Mouse (Mus musculus) CH12.LX (cell line): ENCODE data around the gene Gm20388. TPM values are rescaled to one million over a fixed set of nuclear protein-coding genes. Genes with fewer than 3 reads are reported as not detected.

ENCODE experiments used
- DNase-seq: peaks from one replicate; pipeline ENCODE4 v3.0.0-alpha.2; 2013; ENCODE audit errors: extremely low read depth
- H3K27ac ChIP-seq: 2 replicates; pipeline ENCODE4 v1.5.1; 2012; ENCODE audit warnings: low read depth, mild to moderate bottlenecking, control low read depth, moderate library complexity; ENCODE audit not compliant: insufficient read depth
- H3K27me3 ChIP-seq: replicated peaks from 2 replicates; pipeline ENCODE3; 2012; ENCODE audit warnings: inconsistent platforms
- H3K36me3 ChIP-seq, 2 experiments: replicated peaks in 1 of 2; 2 replicates each; pipeline versions ENCODE3 to v1.6.1; 2012; ENCODE audit warnings: inconsistent platforms in 1 of 2, low read length in 1 of 2, mild to moderate bottlenecking in 1 of 2, mixed read lengths in 1 of 2, moderate library complexity in 1 of 2; ENCODE audit not compliant: control insufficient read depth in 1 of 2, insufficient read depth in 1 of 2
- H3K4me1 ChIP-seq, 2 experiments: 2 replicates each; pipeline ENCODE4 v1.6.1; 2012; ENCODE audit warnings: inconsistent platforms in 1 of 2, moderate library complexity in 1 of 2; ENCODE audit not compliant: insufficient read depth in 2 of 2, control insufficient read depth in 1 of 2
- H3K4me2 ChIP-seq: 2 replicates; pipeline ENCODE4 v1.6.1; 2012; ENCODE audit warnings: low read depth, mild to moderate bottlenecking, control low read depth; ENCODE audit not compliant: poor library complexity, insufficient read depth, severe bottlenecking
- H3K4me3 ChIP-seq, 3 experiments: fragments of 150-350 bp in 1 of 3; sonication (generic) in 1 of 3; replicated peaks in 1 of 3; 2 replicates each; pipeline versions ENCODE3 to v1.5.1; 2011 to 2012; ENCODE audit warnings: low read depth in 2 of 3, low read length in 2 of 3, mild to moderate bottlenecking in 2 of 3, moderate library complexity in 2 of 3, control low read depth in 1 of 3, improper control_type of control experiment in 1 of 3, inconsistent platforms in 1 of 3, mixed read lengths in 1 of 3; ENCODE audit not compliant: poor library complexity in 1 of 3
- H3K79me2 ChIP-seq: replicated peaks from 2 replicates; pipeline ENCODE4 v1.6.1; 2012; ENCODE audit warnings: mild to moderate bottlenecking, moderate library complexity; ENCODE audit not compliant: control insufficient read depth, poor library complexity, insufficient read depth, severe bottlenecking; ENCODE audit errors: extremely low read depth
- H3K9ac ChIP-seq: 2 replicates; pipeline ENCODE4 v1.6.1; 2012; ENCODE audit warnings: low read depth, mild to moderate bottlenecking, control low read depth, moderate library complexity; ENCODE audit not compliant: insufficient read depth
- H3K9me3 ChIP-seq: replicated peaks from 2 replicates; pipeline ENCODE3; 2012; ENCODE audit warnings: low read length, inconsistent platforms, mixed read lengths
- BHLHE40 ChIP-seq: IDR thresholded peaks from 2 replicates; pipeline ENCODE4 v1.6.1; 2011; ENCODE audit warnings: mild to moderate bottlenecking, low read depth, low read length, improper control_type of control experiment
- CHD2 ChIP-seq: IDR thresholded peaks from 2 replicates; pipeline ENCODE4 v1.6.1; 2011; ENCODE audit warnings: low read length, improper control_type of control experiment
- CTCF ChIP-seq, 2 experiments: IDR thresholded peaks in 1 of 2; conservative IDR thresholded peaks in 1 of 2; 2 replicates each; pipeline ENCODE4 v1.5.1; 2011 to 2012; ENCODE audit warnings: low read depth in 2 of 2, low read length in 2 of 2, improper control_type of control experiment in 1 of 2, inconsistent platforms in 1 of 2, mild to moderate bottlenecking in 1 of 2, moderate library complexity in 1 of 2
- ELF1 ChIP-seq: IDR thresholded peaks from 2 replicates; pipeline ENCODE4 v1.6.1; 2014; ENCODE audit warnings: low read depth, mild to moderate bottlenecking, inconsistent platforms, low read length, improper control_type of control experiment
- ETS1 ChIP-seq: conservative IDR thresholded peaks from 2 replicates; pipeline ENCODE4 v1.6.1; 2012; ENCODE audit warnings: low read depth, mild to moderate bottlenecking, inconsistent platforms, low read length, improper control_type of control experiment, moderate library complexity
- MAZ ChIP-seq: IDR thresholded peaks from 2 replicates; pipeline ENCODE4 v1.6.1; 2012; ENCODE audit warnings: low read depth, mild to moderate bottlenecking, inconsistent platforms, low read length, improper control_type of control experiment, moderate library complexity
- NRF1 ChIP-seq: IDR thresholded peaks from 2 replicates; pipeline ENCODE4 v1.6.1; 2014; ENCODE audit warnings: low read depth, mild to moderate bottlenecking, inconsistent platforms, low read length, improper control_type of control experiment, moderate library complexity
- PAX5 ChIP-seq: IDR thresholded peaks from 2 replicates; pipeline ENCODE4 v1.6.1; 2012; ENCODE audit warnings: low read length, inconsistent platforms, mixed read lengths
- RCOR1 ChIP-seq: conservative IDR thresholded peaks from 2 replicates; pipeline ENCODE4 v1.6.1; 2012; ENCODE audit warnings: low read depth, mild to moderate bottlenecking, inconsistent platforms, low read length, improper control_type of control experiment
- SIN3A ChIP-seq: IDR thresholded peaks from 2 replicates; pipeline ENCODE4 v1.6.1; 2012; ENCODE audit warnings: low read length, improper control_type of control experiment, inconsistent platforms
- SMC3 ChIP-seq: IDR thresholded peaks from 2 replicates; pipeline ENCODE4 v1.6.1; 2011; ENCODE audit warnings: low read depth, low read length, improper control_type of control experiment
- TBP ChIP-seq: conservative IDR thresholded peaks from 2 replicates; pipeline ENCODE4 v1.6.1; 2011; ENCODE audit warnings: low read depth, low read length, improper control_type of control experiment
- USF1 ChIP-seq: IDR thresholded peaks from 2 replicates; pipeline ENCODE4 v1.6.1; 2014; ENCODE audit warnings: low read depth, mild to moderate bottlenecking, inconsistent platforms, low read length, improper control_type of control experiment
- ZKSCAN1 ChIP-seq: IDR thresholded peaks from 2 replicates; pipeline ENCODE4 v1.6.1; 2012; ENCODE audit warnings: low read depth, inconsistent platforms, low read length, improper control_type of control experiment, borderline replicate concordance
- ZNF384 ChIP-seq: IDR thresholded peaks from 2 replicates; pipeline ENCODE4 v1.6.1; 2012; ENCODE audit warnings: low read depth, low read length, improper control_type of control experiment, inconsistent platforms
- dilution Hi-C: fragments of 300-500 bp; cut with MboI; formaldehyde crosslinking; loops from 2 replicates; pipeline ENCODE4 v1.14.3; 2020; ENCODE audit warnings: low sequenced_read_pairs; ENCODE audit not compliant: extremely low pct_unique_long_range_greater_than_20kb, extremely low pct_ligation_motif_present
- in situ Hi-C: fragments of 300-500 bp; cut with MboI; formaldehyde crosslinking; loops from 3 replicates; pipeline ENCODE4 v1.14.3; 2019; ENCODE audit warnings: low sequenced_read_pairs, low pct_ligation_motif_present, low pct_unique_long_range_greater_than_20kb, mixed read lengths
- polyA plus RNA-seq: library from polyadenylated mRNA; unstranded; fragments of >175 nt; gene quantifications from 2 replicates; pipeline ENCODE4 v1.2.1, GENCODE M21; 2012; ENCODE audit warnings: low read depth; ENCODE audit not compliant: insufficient read length
- total RNA-seq, 2 experiments: library from RNA; depleted of rRNA; stranded (reverse); fragments of 300-350 nt in 1 of 2; fragments of >200 nt in 1 of 2; gene quantifications; 2 replicates each; pipeline ENCODE4 v1.2.3; 2012 to 2014

Gene Gm20388
- total and polyA plus RNA-seq, 3 experiments: 14.8 to 26.3 (median 22.2) TPM

DNA sequence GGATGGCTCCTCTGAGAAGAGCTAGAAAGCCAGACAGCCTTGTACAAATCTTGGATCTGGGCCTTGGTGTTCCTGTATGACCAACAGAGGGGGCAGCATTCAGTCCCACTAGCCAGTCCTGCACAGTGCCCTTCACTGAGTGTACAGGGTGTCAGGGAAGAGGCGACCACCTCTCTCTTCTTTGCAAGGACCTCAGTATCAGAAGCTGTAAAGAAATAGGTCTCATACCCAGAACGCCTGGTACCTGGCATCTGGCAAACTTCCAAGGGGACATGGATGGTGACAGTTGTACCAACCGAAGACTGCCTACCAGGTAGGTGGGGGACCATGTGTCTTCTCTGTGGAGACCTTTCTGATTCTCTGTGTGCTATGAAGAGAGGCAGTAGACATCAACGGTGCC lies 2369.5 kb downstream of the Gm20388 start:
- H3K4me3 ChIP-seq: no peak overlapping the region
- in situ Hi-C loops: loop anchor here (5.0 kb wide), 1 partner anchor 47 kb away; no protein-coding TSS in a partner anchor
- no peak overlapping the region for H3K4me2 ChIP-seq
- peaks cover 2% of the 10 kb centered on the region for H3K27me3 ChIP-seq
- TF ChIP-seq ZNF384 (no peak), CTCF (conservative IDR thresholded peaks at IDR 0.05 in 1 of 2, IDR thresholded peaks at IDR 0.05 in 1 of 2; ENCODE audit: low read depth in 2 of 2, low read length in 2 of 2) (peak in 1 of 2 experiments; percentile 41; a peak in 2 of 4 replicates), NRF1 (no peak), USF1 (no peak), SMC3 (peak; percentile 32)
- TF ChIP-seq, all 38 proteins: peak for 2
- peaks cover 14% of the 10 kb centered on the region for H3K79me2 ChIP-seq
- H3K9ac ChIP-seq: no peak overlapping the region
- no peaks in the 10 kb centered on the region for H3K36me3 ChIP-seq
- no peak for DNase-seq
- no peak overlapping the region for H3K27ac ChIP-seq
- H3K4me1 ChIP-seq: peaks cover 8 to 31% of the 10 kb centered on the region in 2 experiments
- dilution Hi-C loops: no loop called here
- no peaks in the 10 kb centered on the region for H3K9me3 ChIP-seq

DNA sequence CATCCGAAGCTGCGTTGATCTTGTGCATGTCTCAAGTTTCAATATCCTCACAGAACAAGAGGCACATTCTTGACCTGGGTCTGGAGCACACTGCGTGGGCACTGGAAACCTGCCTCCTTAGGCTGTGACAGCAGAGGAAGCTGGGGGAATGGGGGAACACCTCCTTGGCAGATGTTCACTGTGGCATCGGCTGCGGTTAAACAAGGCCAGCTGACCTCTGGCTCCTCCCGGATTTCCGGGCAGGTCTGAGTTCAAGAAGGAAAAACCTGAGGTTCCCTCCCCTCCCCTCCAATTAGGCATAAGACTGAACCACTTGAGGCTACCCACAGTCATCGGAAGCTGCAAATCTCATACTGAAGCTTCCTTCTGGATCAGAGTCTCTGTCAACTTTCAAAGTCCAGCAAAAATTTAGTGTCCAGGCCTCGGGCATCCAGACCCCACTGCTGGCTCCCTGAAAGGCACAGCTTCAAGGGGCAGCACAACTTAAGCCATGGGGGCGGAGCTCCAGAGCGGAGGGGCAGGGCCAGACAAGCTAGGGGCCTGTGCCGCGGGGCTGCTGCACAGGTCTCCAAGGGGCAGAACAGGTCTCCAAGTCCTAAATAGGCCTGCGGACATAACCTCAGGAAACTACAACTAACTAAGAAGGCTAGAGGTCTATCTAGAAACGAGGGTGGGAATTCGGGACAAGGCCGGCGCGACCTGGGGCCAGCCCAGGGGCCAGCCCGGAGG lies 2370.1 kb downstream of the Gm20388 start:
- no peak for DNase-seq
- Histone ChIP-seq H3K36me3 (no peaks in the 10 kb centered on the region), H3K4me1 (peaks cover 11 to 36% of the 10 kb centered on the region in 2 experiments), H3K9ac (peak overlapping the region; percentile 4; the same call in 1 of the 2 replicates), H3K27me3 (peaks cover 2% of the 10 kb centered on the region), H3K27ac (no peak overlapping the region), H3K9me3 (no peaks in the 10 kb centered on the region), H3K79me2 (peaks cover 14% of the 10 kb centered on the region), H3K4me2 (peak overlapping the region; percentile 40), H3K4me3 (peak overlapping the region in 2 of 3 experiments; percentile 15 to 36)
- dilution Hi-C loops (no loop called here), in situ Hi-C loops (loop anchor here (5.0 kb wide), 1 partner anchor 47 kb away; no protein-coding TSS in a partner anchor)
- peak; percentile 31 for TF ChIP-seq ETS1
- no peak for TF ChIP-seq PAX5

GRCm38 (mm10) chr8:122281317-122282034 lies 2370.8 kb downstream of the Gm20388 start:
- Histone ChIP-seq H3K27ac (peak overlapping the region; percentile 38; the same call in 1 of the 2 replicates), H3K4me3 (peak overlapping the region; percentile 45 to 89 (median 57)), H3K79me2 (peaks cover 15% of the 10 kb centered on the region), H3K9ac (no peak overlapping the region), H3K9me3 (no peaks in the 10 kb centered on the region), H3K4me2 (peak overlapping the region; percentile 40; the same call in 1 of the 2 replicates), H3K4me1 (peaks cover 13 to 41% of the 10 kb centered on the region in 2 experiments), H3K27me3 (peaks cover 2% of the 10 kb centered on the region), H3K36me3 (peaks cover 0 to under 1% of the 10 kb centered on the region in 2 experiments)
- dilution Hi-C loops (no loop called here), in situ Hi-C loops (loop anchor here (5.0 kb wide), 1 partner anchor 46 kb away; no protein-coding TSS in a partner anchor)
- TF ChIP-seq RCOR1 (no peak), TBP (0 out of 2 replicates have a peak, but pooled peaks have one; percentile 54), SIN3A (peak; percentile 49; the same call in 1 of the 2 replicates), ELF1 (peak; percentile 95), MAZ (peak; percentile 64; the same call in 1 of the 2 replicates), BHLHE40 (no peak), CHD2 (peak; percentile 55), ZKSCAN1 (no peak), NRF1 (no peak; the same call in 1 of the 2 replicates)
- DNase-seq: peak; percentile 97
